Mouse (Mus musculus): ENCODE results near the gene Irf2bp2.

- no peak for TF ChIP-seq CTCF (conservative IDR thresholded peaks at IDR 0.05; ENCODE audit: insufficient read depth, insufficient read length, low read depth, low read length)
- TF ChIP-seq POLR2A (IDR thresholded peaks at IDR 0.05; ENCODE audit: low read depth, low read length), result no peak
These were observed 50.4 kb downstream of the Irf2bp2 start for GRCm38 (mm10) chr8:126543407-126543806.
